Mouse (Mus musculus): Measurements from ENCODE around the gene Urgcp. TPM values are rescaled to one million over a fixed set of nuclear protein-coding genes. Genes with fewer than 3 reads are reported as not detected.

The Urgcp gene
- polyA plus RNA-seq, 1 experiment from 2014 or later, result 8.4 TPM

- Histone ChIP-seq H3K27me3 (no peaks in the 10 kb centered on the region), H3K9ac (no peak overlapping the region), H3K4me3 (replicated peaks) (no peak overlapping the region), H3K9me3 (replicated peaks) (no peaks in the 10 kb centered on the region), H3K4me2 (no peak overlapping the region), H3K4me1 (replicated peaks) (no peaks in the 10 kb centered on the region), H3K36me3 (replicated peaks) (no peaks in the 10 kb centered on the region), H3K27ac (replicated peaks) (no peak overlapping the region)
- 48% methylated on average over 6 of the region's 6 CpGs for WGBS (ENCODE audit: insufficient replicate concordance)
- ATAC-seq (ENCODE audit: insufficient read depth), result no peak
These were observed 79.6 kb downstream of the Urgcp start for GRCm38 (mm10) chr11:5682541-5682940.

Other genes with a start within 250 kb of the Urgcp start
- gene Xbp1, start 241.7 kb downstream of the Urgcp start, polyA plus RNA-seq (2015; fragmentation: Nextera tagmentation; extraction: Ambion mirVana), result 109 and 117 TPM in 2 replicates
- 8.1 and 8.8 TPM in 2 replicates for gene Ccdc117, start 220.2 kb downstream of the Urgcp start, polyA plus RNA-seq (2015; fragmentation: Nextera tagmentation; extraction: Ambion mirVana)
- gene Ankrd36, start 192.7 kb downstream of the Urgcp start, polyA plus RNA-seq (2015; fragmentation: Nextera tagmentation; extraction: Ambion mirVana), result 1.0 and 1.2 TPM in 2 replicates
- 88.8 and 90.8 TPM in 2 replicates for gene Mrps24, start 46.7 kb downstream of the Urgcp start, polyA plus RNA-seq (2015; fragmentation: Nextera tagmentation; extraction: Ambion mirVana)
- gene Dbnl, start 26.1 kb upstream of the Urgcp start, polyA plus RNA-seq (2015; fragmentation: Nextera tagmentation; extraction: Ambion mirVana), result 44.5 and 49.3 TPM in 2 replicates
- gene Pgam2, start 41.4 kb upstream of the Urgcp start, polyA plus RNA-seq (2015; fragmentation: Nextera tagmentation; extraction: Ambion mirVana), result 7.5 and 12.4 TPM in 2 replicates
- gene Polm, start 75.6 kb upstream of the Urgcp start, polyA plus RNA-seq (2015; fragmentation: Nextera tagmentation; extraction: Ambion mirVana), result 1.9 and 2.2 TPM in 2 replicates
- 7.0 and 8.2 TPM in 2 replicates for gene Aebp1, start 99.6 kb upstream of the Urgcp start, polyA plus RNA-seq (2015; fragmentation: Nextera tagmentation; extraction: Ambion mirVana)
- gene Pold2, start 115.9 kb upstream of the Urgcp start, polyA plus RNA-seq (2015; fragmentation: Nextera tagmentation; extraction: Ambion mirVana), result 58.8 and 64.0 TPM in 2 replicates
- 4.5 and 5.0 TPM in 2 replicates for gene Myl7, start 136.4 kb upstream of the Urgcp start, polyA plus RNA-seq (2015; fragmentation: Nextera tagmentation; extraction: Ambion mirVana)
- 0.41 and 0.59 TPM in 2 replicates for gene Gck, start 187.7 kb upstream of the Urgcp start, polyA plus RNA-seq (2015; fragmentation: Nextera tagmentation; extraction: Ambion mirVana)
- 18.8 and 19.7 TPM in 2 replicates for gene Ykt6, start 193.3 kb upstream of the Urgcp start, polyA plus RNA-seq (2015; fragmentation: Nextera tagmentation; extraction: Ambion mirVana)